ENCODE assay signal across 16 mouse cellular contexts in genomic region chr5:140167080-140167479, GRCm38 (mm10).
DNase-seq lines count a peak whose midpoint lies in the region.
"Had no signal": no experiment of that assay in that cellular context is flagged by ENCODE, and none has a peak within 500 bp of the region (broad histone marks: within the 10 kb centered on the region; RNA-seq: fewer than 3 reads in every experiment).

No protein-coding gene starts in this region.

- DNase-seq in cerebellum, adult 18-20 months: peak; percentile 24 to 34
- DNase-seq in cerebellum, adult 8-10 months: no peak
- peak; percentile 38 for DNase-seq in ovary, postnatal 36 days (ENCODE audit: low spot score)
- no peak for DNase-seq in ovary, postnatal 10 days (ENCODE audit: low spot score)
- DNase-seq in adrenal gland, postnatal 36 days: peak; percentile 84 to 87
- no peak for DNase-seq in lung, postnatal 25 days (ENCODE audit: low spot score)
- DNase-seq in left cerebral cortex, adult 8-10 months (ENCODE audit: low spot score in 2 of 2): no peak
- no peak for DNase-seq in left cerebral cortex, adult 18-20 months (ENCODE audit: low spot score in 2 of 2)
- DNase-seq: forebrain, postnatal 0 days; gastrocnemius, adult 2 months; heart, postnatal 14 days; kidney, adult 9 months; kidney, postnatal 36 days; liver, embryonic 13.5 days; spleen, adult 18-20 months; thymus, postnatal 4 days had no signal

Comparison
In these comparisons a context has a peak if more than half of its experiments do, and no peak if none do; other contexts are left out.
1. DNase-seq: peak in cerebellum, adult 18-20 months (2 of 2), ovary, postnatal 36 days (single experiment) and adrenal gland, postnatal 36 days (2 of 2); none in cerebellum, adult 8-10 months (single experiment), ovary, postnatal 10 days (single experiment), lung, postnatal 25 days (single experiment), left cerebral cortex, adult 8-10 months (0 of 2) and left cerebral cortex, adult 18-20 months (0 of 2).